Mouse (Mus musculus) neural tube, embryonic 15.5 days (tissue): Measurements from ENCODE around the gene Asb18. TPM values are rescaled to one million over a fixed set of nuclear protein-coding genes. Genes with fewer than 3 reads are reported as not detected.
A peak's percentile ranks its signal among the peaks of the same experiment; 100 is the strongest.

Source experiments
- ATAC-seq: fragments of 200-750 bp; cut with Nextera tagmentation; 2 replicates; pipeline ENCODE4 v1.8.0; 2017; ENCODE audit warnings: mild to moderate bottlenecking, moderate TSS enrichment, moderate library complexity; ENCODE audit not compliant: low FRiP score
- H3K27ac ChIP-seq: fragments of 300-500 bp; sonication (generic); replicated peaks from 2 replicates; pipeline ENCODE4 v1.5.1; 2015; ENCODE audit warnings: mild to moderate bottlenecking, inconsistent platforms
- H3K27me3 ChIP-seq: fragments of 300-500 bp; sonication (generic); replicated peaks from 2 replicates; pipeline ENCODE4 v1.6.1; 2015; ENCODE audit warnings: inconsistent platforms
- H3K36me3 ChIP-seq: fragments of 300-500 bp; sonication (generic); 2 replicates; pipeline ENCODE4 v1.6.1; 2015; ENCODE audit warnings: inconsistent platforms
- H3K4me1 ChIP-seq: fragments of 300-500 bp; sonication (generic); 2 replicates; pipeline ENCODE4 v1.6.1; 2015; ENCODE audit warnings: inconsistent platforms
- H3K4me2 ChIP-seq: fragments of 300-500 bp; sonication (generic); 2 replicates; pipeline ENCODE4 v1.6.1; 2015; ENCODE audit warnings: inconsistent platforms, mild to moderate bottlenecking, moderate library complexity
- H3K4me3 ChIP-seq: fragments of 300-500 bp; sonication (generic); replicated peaks from 2 replicates; pipeline ENCODE4 v1.5.1; 2015; ENCODE audit warnings: mild to moderate bottlenecking, inconsistent platforms
- H3K9ac ChIP-seq: fragments of 300-500 bp; sonication (generic); replicated peaks from 2 replicates; pipeline ENCODE4 v1.6.1; 2015; ENCODE audit warnings: mild to moderate bottlenecking, inconsistent platforms
- H3K9me3 ChIP-seq: fragments of 300-500 bp; sonication (generic); replicated peaks from 2 replicates; pipeline ENCODE4 v1.6.1; 2016; ENCODE audit warnings: inconsistent platforms
- whole genome bisulfite sequencing: fragments of 180-500 bp; shearing (Covaris S2); methylation state at CpG from one replicate; pipeline ENCODE4 v1.1.7; 2015; ENCODE audit warnings: mixed read lengths; 5-methylcytosine and 5-hydroxymethylcytosine counted together
- polyA plus RNA-seq: library from polyadenylated mRNA; unstranded; fragments of >200 nt; fragmentation: Nextera tagmentation; extraction: Ambion mirVana; gene quantifications from 2 replicates; pipeline ENCODE4 v1.2.1, GENCODE M21; 2015

The Asb18 gene
- polyA plus RNA-seq, 1 experiment from 2014 or later, result 0.72 TPM

DNA sequence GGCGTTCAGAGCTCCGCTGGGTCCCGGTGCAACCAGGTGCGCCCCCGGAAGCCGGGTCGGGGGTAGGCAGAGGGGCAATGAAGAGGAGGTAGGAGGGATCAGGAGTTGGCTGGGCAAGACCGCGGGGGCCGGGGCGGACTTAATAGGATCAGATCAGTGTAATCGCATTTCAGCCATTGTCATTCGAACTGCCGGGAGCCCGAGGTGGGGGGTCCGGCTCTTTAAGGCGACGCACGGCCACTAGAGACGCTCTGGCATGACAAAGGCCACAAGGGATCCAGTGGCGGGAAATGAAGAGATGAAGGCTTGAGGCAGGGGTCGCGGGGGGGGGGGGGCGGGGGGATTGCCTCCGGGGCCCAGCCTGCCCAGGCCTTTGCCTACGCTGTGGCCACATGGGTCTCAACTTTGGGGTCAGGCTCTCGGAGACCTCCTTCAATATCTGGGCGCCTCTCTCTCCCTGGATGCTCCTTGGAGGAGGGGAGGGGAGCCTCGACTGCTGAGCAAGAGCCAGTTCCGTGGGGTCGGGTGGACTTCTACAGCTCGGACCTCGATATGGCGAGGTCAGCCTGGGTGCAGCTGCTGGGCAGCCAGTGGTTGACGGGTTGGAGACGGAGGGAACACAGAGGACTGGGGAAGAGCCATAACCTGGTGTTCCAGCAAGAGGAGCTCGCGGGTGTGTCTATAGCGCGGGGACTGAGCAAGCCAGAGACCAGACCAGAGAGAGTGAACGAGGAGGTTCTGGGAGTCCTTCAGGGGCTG is 91.4 kb downstream of the Asb18 start:
- H3K9me3 ChIP-seq, result no peaks in the 10 kb centered on the region
- peak overlapping the region; percentile 23 for H3K4me3 ChIP-seq
- ATAC-seq, result no peak
- WGBS, result 1% methylated on average over 38 of the region's 41 CpGs
- no peaks in the 10 kb centered on the region for H3K36me3 ChIP-seq
- peak overlapping the region; percentile 55 for H3K4me2 ChIP-seq
- peaks cover 54% of the 10 kb centered on the region for H3K4me1 ChIP-seq
- H3K27me3 ChIP-seq, result peaks cover 71% of the 10 kb centered on the region
- H3K27ac ChIP-seq, result no peak overlapping the region
- H3K9ac ChIP-seq, result peak overlapping the region; percentile 20; the same call in 1 of the 2 replicates

DNA sequence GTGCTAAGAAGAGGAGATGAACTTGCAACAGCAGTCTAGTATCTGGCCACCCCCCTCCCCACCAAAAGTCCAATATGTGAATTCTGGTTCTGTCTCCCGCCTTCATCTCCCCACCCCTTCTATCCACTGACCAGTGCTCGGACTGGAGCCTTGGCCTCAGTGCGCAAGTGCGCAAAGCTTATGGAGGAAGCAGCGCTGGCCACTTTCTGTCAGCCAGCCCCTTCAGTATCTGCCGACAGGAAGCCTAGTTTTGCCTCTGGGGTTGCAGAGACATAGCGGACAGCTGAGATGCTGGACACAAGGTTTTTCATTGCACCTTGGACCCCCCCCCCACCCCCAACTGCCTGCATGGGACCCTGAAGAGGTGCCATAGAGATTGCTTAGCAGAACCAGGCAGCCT is 92.2 kb downstream of the Asb18 start:
- H3K9me3 ChIP-seq, result no peaks in the 10 kb centered on the region
- peak overlapping the region; percentile 55 for H3K4me2 ChIP-seq
- H3K36me3 ChIP-seq, result no peaks in the 10 kb centered on the region
- H3K27me3 ChIP-seq, result peaks cover 69% of the 10 kb centered on the region
- ATAC-seq, result no peak
- no peak overlapping the region for H3K27ac ChIP-seq
- H3K9ac ChIP-seq, result no peak overlapping the region
- H3K4me3 ChIP-seq, result no peak overlapping the region
- WGBS, result 6% methylated on average over 7 of the region's 7 CpGs
- peaks cover 50% of the 10 kb centered on the region for H3K4me1 ChIP-seq

DNA sequence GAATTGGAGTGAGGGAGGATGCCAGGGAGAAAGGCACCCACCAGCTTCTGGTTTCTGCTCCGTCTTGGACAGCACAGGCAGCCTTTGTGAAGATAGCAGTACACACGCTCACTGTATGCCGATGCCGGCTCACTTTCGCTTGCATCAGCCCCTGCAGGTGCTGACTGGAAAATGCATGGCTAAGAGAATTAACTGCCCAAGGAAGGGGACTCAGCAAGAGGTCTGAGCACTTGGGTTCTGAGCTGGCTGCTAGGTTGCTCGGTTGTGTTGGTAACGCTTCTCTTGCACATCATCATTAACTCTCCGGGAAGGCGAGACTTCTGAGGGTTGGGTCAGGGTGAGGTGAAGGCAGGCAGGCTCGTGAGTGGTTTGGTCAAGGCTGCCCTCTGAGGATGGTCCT is 92.7 kb downstream of the Asb18 start:
- no peak overlapping the region for H3K4me3 ChIP-seq
- 7% methylated on average over 10 of the region's 10 CpGs for WGBS
- peak overlapping the region; percentile 55 for H3K4me2 ChIP-seq
- peaks cover 72% of the 10 kb centered on the region for H3K27me3 ChIP-seq
- no peaks in the 10 kb centered on the region for H3K9me3 ChIP-seq
- no peaks in the 10 kb centered on the region for H3K36me3 ChIP-seq
- no peak overlapping the region for H3K27ac ChIP-seq
- H3K9ac ChIP-seq, result no peak overlapping the region
- 0 out of 2 replicates have a peak, but pooled peaks have one; percentile 49 for ATAC-seq
- H3K4me1 ChIP-seq, result peaks cover 45% of the 10 kb centered on the region

DNA sequence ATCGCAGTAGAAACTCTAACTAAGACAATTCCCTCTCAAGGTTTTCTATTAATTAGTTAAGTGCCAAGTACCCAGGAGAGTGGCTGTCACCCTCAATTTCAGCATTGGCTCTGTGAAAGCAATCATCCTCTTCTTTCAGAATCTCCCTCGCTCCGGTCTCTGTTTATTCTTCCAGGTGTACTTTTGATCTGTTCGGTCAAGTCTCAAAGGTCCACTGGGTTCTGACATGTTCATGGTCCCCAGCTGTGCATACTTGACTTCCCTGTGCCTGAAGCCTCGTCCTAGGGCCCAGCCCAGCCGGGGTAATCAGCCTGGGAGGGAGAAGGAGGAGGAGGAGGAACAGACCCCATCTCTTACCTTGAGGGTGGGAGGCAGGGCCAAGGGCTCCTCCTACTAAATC is 95.3 kb downstream of the Asb18 start:
- H3K36me3 ChIP-seq, result no peaks in the 10 kb centered on the region
- no peak overlapping the region for H3K4me2 ChIP-seq
- H3K27ac ChIP-seq, result no peak overlapping the region
- H3K4me1 ChIP-seq, result peaks cover 26% of the 10 kb centered on the region
- ATAC-seq, result no peak
- no peak overlapping the region for H3K4me3 ChIP-seq
- no peak overlapping the region for H3K9ac ChIP-seq
- 83% methylated on average over 6 of the region's 6 CpGs for WGBS
- peaks cover 54% of the 10 kb centered on the region for H3K27me3 ChIP-seq
- no peaks in the 10 kb centered on the region for H3K9me3 ChIP-seq

DNA sequence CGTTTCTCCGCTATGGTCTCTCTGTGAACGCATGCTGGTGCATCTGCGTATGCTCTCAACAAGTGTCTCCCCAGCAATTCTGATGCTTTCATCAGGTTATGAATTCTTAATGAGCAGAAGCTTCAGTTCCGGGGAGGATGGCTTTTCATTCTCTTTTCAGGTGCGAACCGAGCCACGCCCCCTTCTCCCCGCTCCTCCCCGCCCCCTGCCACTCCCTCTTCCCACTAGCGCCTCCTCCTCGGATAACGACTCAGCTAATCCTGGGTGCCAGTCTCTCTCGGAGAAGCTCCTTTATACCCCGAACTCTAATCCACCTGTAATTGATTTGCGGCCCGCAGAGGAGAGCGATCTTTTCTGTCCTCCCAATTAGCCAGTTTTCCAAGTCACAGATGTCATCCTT is 96.4 kb downstream of the Asb18 start:
- H3K36me3 ChIP-seq, result no peaks in the 10 kb centered on the region
- no peak overlapping the region for H3K4me2 ChIP-seq
- no peak for ATAC-seq
- peaks cover 43% of the 10 kb centered on the region for H3K27me3 ChIP-seq
- 52% methylated on average over 18 of the region's 18 CpGs for WGBS
- H3K4me3 ChIP-seq, result no peak overlapping the region
- no peak overlapping the region for H3K9ac ChIP-seq
- no peaks in the 10 kb centered on the region for H3K9me3 ChIP-seq
- no peak overlapping the region for H3K27ac ChIP-seq
- peaks cover 16% of the 10 kb centered on the region for H3K4me1 ChIP-seq

DNA sequence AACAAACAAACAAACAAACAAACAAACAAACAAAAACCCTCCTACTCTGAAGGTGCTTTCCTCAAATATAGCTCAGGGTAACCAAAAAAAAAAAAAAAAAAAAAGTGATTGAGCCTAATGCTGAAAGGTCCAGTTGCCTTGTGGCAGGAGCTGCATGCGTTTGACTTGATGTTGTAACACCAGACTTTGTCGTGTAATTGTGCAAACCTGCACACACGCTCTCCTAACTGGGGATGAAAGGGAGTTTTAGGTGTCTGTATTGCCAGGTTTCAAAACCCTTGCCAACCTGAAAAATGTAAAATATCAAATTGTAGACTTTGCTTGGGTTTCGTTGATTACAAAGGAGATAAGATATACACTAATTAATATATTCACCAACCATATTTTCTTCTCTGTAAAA is 100.9 kb downstream of the Asb18 start:
- H3K9ac ChIP-seq, result no peak overlapping the region
- no peaks in the 10 kb centered on the region for H3K9me3 ChIP-seq
- no peak overlapping the region for H3K4me2 ChIP-seq
- peaks cover 10% of the 10 kb centered on the region; the same call in 1 of the 2 replicates for H3K27me3 ChIP-seq
- no peaks in the 10 kb centered on the region for H3K36me3 ChIP-seq
- peaks cover 7% of the 10 kb centered on the region for H3K4me1 ChIP-seq
- no peak overlapping the region for H3K27ac ChIP-seq
- ATAC-seq, result no peak
- no peak overlapping the region for H3K4me3 ChIP-seq
- WGBS, result 84% methylated on average over 4 of the region's 4 CpGs

DNA sequence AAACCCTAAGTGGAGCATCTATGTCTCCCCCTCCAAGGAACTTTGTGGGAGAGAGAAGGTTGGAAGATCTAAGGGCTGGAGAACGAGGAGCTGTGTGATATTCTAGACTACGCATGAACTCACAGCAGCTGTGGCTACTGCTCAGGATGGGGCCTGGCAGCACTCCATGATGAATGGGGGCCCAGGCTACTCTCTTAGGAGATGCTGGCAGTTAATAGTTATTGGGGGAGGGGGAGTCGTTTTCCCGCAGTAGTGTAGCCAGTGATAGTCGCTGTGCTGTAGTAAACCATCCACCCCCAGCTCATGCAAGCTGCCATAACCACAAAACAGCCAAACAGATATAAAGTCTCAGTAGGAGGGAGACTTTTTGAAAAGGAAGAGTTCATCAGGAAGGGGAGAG is 102.1 kb downstream of the Asb18 start:
- Histone ChIP-seq H3K4me1 (peaks cover 7% of the 10 kb centered on the region), H3K9me3 (no peaks in the 10 kb centered on the region), H3K4me3 (no peak overlapping the region), H3K27me3 (peaks cover 5% of the 10 kb centered on the region; the same call in 1 of the 2 replicates), H3K9ac (no peak overlapping the region), H3K27ac (no peak overlapping the region), H3K36me3 (no peaks in the 10 kb centered on the region), H3K4me2 (no peak overlapping the region)
- no peak; the same call in 1 of the 2 replicates for ATAC-seq
- 9% methylated on average over 5 of the region's 5 CpGs for WGBS

DNA sequence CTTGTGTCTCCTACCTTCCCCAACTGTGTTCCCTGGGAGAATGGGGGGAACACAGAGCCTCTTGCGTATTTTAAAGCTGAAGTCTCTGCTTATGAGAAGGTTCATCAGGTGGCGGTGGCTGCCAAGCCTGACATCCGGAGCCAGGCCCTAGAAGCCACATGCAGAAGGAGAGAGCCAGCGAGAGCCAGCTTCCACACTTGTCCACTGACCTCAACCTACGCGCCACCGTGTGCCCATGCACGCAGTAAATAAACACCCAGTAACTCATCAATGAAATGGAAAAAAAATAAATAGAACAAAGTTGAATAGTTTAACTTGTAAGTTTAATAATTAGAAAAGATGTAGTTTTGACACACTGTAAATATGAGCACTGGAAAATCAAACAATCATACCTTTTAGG is 104.7 kb downstream of the Asb18 start:
- Histone ChIP-seq H3K4me2 (no peak overlapping the region), H3K27ac (no peak overlapping the region), H3K9ac (no peak overlapping the region), H3K36me3 (no peaks in the 10 kb centered on the region), H3K27me3 (no peaks in the 10 kb centered on the region), H3K4me3 (no peak overlapping the region), H3K9me3 (0 out of 2 replicates have a peak, but pooled peaks cover 5% of the 10 kb centered on the region), H3K4me1 (peaks cover 7% of the 10 kb centered on the region)
- ATAC-seq, result no peak
- WGBS, result 90% methylated on average over 8 of the region's 8 CpGs

DNA sequence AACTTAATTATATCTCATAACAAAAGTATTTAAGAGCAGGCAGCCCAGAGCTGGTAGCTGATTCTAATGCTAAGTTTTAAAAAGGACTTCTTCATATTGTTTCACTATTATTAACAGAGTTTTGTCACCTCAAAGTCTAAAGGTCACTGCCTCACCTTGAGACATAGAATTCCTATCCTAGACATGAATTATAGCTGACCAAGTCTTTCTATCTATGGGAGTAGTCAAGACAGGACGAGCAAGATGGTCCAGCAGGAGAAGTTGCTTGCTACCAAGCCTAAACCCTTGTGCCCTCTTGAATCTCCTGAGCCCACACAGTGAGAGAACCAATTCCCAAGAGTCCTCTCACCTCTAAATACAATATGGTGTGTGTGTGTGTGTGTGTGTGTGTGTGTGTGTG is 111.8 kb downstream of the Asb18 start:
- WGBS, result 91% methylated on average over 1 of the region's 1 CpGs
- no peaks in the 10 kb centered on the region for H3K36me3 ChIP-seq
- no peak overlapping the region for H3K27ac ChIP-seq
- peaks cover 5% of the 10 kb centered on the region; the same call in 1 of the 2 replicates for H3K4me1 ChIP-seq
- H3K4me3 ChIP-seq, result no peak overlapping the region
- H3K9me3 ChIP-seq, result 0 out of 2 replicates have a peak, but pooled peaks cover 5% of the 10 kb centered on the region
- no peak overlapping the region for H3K4me2 ChIP-seq
- no peak overlapping the region for H3K9ac ChIP-seq
- H3K27me3 ChIP-seq, result no peaks in the 10 kb centered on the region
- ATAC-seq, result no peak

DNA sequence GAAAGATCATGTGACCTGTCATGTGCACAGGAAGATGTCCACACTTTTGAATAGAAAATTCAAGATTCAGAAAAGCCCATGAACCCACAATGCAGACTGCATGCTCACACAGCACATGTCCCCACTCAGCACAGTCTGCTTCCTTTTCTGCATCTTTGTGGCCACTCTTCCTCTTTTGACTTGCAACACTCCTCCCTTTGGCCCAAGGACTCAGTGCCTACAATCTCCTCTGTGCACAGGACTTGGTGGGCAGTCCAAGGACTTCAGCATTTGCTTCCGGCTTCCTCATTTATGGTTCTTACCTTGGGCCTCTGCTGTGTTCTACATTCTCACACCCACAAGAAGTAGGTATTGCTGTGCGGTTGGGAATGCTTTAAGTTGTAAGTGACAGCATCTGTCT is 112.2 kb downstream of the Asb18 start:
- Histone ChIP-seq H3K9me3 (0 out of 2 replicates have a peak, but pooled peaks cover 5% of the 10 kb centered on the region), H3K36me3 (no peaks in the 10 kb centered on the region), H3K27ac (no peak overlapping the region), H3K27me3 (no peaks in the 10 kb centered on the region), H3K4me1 (peaks cover 5% of the 10 kb centered on the region; the same call in 1 of the 2 replicates), H3K4me2 (no peak overlapping the region), H3K4me3 (no peak overlapping the region), H3K9ac (no peak overlapping the region)
- ATAC-seq, result no peak
- 89% methylated on average over 2 of the region's 2 CpGs for WGBS

DNA sequence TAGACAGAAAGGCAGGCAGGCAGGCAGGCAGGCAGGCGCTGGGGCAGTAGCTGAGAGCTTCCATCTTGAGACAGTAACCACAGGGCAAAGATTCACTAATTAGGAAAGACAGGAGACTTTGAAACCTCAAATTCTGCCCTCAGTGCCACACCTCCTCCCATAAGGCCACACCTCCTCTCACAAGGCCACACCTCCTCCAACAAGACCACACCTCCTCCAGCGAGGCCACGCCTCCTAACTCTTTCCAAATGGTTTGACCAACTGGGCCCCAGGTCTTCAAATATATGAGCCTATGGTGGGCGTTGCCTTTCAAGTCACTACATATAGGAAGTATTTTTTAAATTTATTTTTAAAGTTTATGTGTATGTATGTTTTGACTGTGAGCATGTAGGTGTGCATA is 113.1 kb downstream of the Asb18 start:
- no peaks in the 10 kb centered on the region for H3K27me3 ChIP-seq
- no peak overlapping the region for H3K4me2 ChIP-seq
- no peak overlapping the region for H3K9ac ChIP-seq
- no peak overlapping the region for H3K4me3 ChIP-seq
- H3K9me3 ChIP-seq, result 0 out of 2 replicates have a peak, but pooled peaks cover 5% of the 10 kb centered on the region
- WGBS, result 90% methylated on average over 4 of the region's 4 CpGs
- peaks cover 5% of the 10 kb centered on the region; the same call in 1 of the 2 replicates for H3K4me1 ChIP-seq
- H3K36me3 ChIP-seq, result 0 out of 2 replicates have a peak, but pooled peaks cover 4% of the 10 kb centered on the region
- no peak for ATAC-seq
- H3K27ac ChIP-seq, result no peak overlapping the region
